Mouse (Mus musculus) C2C12 (cell line): ENCODE data around the gene Arpc1b.

Source experiments
- CEBPB ChIP-seq: IDR thresholded peaks from one replicate; pipeline ENCODE4 v1.6.1; 2011; ENCODE audit warnings: low read depth, mild to moderate bottlenecking, control low read depth, moderate library complexity
- CTCF ChIP-seq: IDR thresholded peaks from one replicate; pipeline ENCODE4 v1.5.1; 2011; ENCODE audit not compliant: control insufficient read depth, insufficient read depth, insufficient read length
- FOSL1 ChIP-seq: IDR thresholded peaks from one replicate; pipeline ENCODE4 v1.8.0; 2011; ENCODE audit warnings: mild to moderate bottlenecking, low read length; ENCODE audit not compliant: poor library complexity, insufficient read depth, severe bottlenecking
- MAX ChIP-seq: IDR thresholded peaks from one replicate; pipeline ENCODE4 v1.6.1; 2011; ENCODE audit warnings: mild to moderate bottlenecking, control low read depth
- MYOD1 ChIP-seq: IDR thresholded peaks from one replicate; pipeline ENCODE4 v1.6.1; 2011; ENCODE audit warnings: low read depth; ENCODE audit not compliant: control insufficient read depth, insufficient read length
- MYOG ChIP-seq: IDR thresholded peaks from one replicate; pipeline ENCODE4 v1.6.1; 2011; ENCODE audit not compliant: control insufficient read depth, insufficient read length; ENCODE audit errors: extremely low read depth
- USF1 ChIP-seq: IDR thresholded peaks from one replicate; pipeline ENCODE4 v1.6.1; 2011; ENCODE audit warnings: low read depth, mild to moderate bottlenecking, control low read depth, moderate library complexity

GRCm38 (mm10) chr5:145116916-145117315 lies 2.9 kb downstream of the Arpc1b start:
- TF ChIP-seq MYOG (no peak), CTCF (peak; percentile 27), MAX (no peak), FOSL1 (no peak), MYOD1 (no peak), CEBPB (no peak), USF1 (no peak)
